Mouse (Mus musculus) neutrophil, adult 83 days (primary cell): ENCODE results near the gene Smim20. TPM values are rescaled to one million over a fixed set of nuclear protein-coding genes. Genes with fewer than 3 reads are reported as not detected.

Source experiments
- total RNA-seq, 2 experiments: library from RNA; stranded (reverse); gene quantifications; one replicate each; pipeline ENCODE4 v1.2.4; 2023

Gene Smim20
- total RNA-seq, result 10 to 100 TPM; 24.6 to 26.1 TPM

DNA sequence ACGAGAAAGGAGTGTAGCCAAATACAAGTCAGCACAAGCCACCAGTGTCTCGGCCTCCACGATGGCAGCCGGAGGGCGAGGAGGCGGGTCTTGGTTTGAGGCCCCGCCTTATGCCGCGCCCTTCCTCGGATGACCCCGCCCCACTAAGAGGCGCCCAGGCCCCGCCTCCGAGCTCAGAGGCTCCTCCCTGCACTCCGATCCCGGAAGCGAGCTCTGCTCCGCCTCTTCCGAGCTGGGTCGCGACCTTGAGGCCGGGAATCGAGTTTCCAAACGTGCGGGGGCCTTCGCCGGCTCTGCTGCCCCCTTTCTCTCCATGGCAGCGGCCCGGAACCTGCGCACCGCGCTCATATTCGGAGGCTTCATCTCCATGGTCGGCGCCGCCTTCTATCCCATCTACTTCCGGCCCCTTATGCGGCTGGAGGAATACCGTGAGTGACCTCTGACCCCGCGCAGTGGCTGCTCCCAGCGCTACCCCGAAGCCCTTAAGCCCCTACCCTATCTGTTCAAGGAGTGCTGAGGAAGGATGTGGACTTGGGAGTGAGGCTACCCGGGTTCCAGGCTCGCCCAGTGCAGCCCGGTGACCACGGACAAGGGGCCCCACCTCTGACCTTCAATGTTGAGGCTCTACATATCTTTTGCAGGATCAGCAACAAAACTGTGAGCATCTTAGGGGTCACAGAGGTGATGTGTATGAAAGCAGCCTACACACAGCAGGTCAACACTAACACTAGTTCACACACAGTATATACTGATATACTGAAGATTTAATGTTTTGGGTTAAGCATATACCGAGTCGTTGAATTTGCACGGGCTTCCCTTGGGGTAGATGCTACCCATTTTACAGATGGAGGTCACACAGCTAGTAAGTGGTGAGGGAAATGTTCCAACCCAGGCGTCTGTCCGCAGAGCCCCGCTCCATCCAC is at the start of gene Smim20:
Gene Smim20, plus strand, starts transcription at position 153 of the 923 bp plus-strand sequence.

Other genes starting within 250 kb of the Smim20 start
- not detected for gene Slc34a2, start 229.0 kb upstream of the Smim20 start, total RNA-seq
- not detected for gene Sel1l3, start 53.2 kb upstream of the Smim20 start, total RNA-seq
- gene Rbpj, start 199.1 kb downstream of the Smim20 start, total RNA-seq, result 10 to 100 TPM; 46.7 to 51.8 TPM